Mouse (Mus musculus) spleen, adult 12 weeks (tissue): ENCODE results near the gene Alkbh3.

ENCODE experiments used
- DNase-seq: peaks from one replicate; pipeline ENCODE4 v3.0.0; 2022; ENCODE audit warnings: low spot score

The Alkbh3 gene

GRCm38 (mm10) chr2:93992810-93993209 lies 17.8 kb downstream of the Alkbh3 start:
- DNase-seq = no peak

- DNase-seq = no peak
These were observed 18.3 kb downstream of the Alkbh3 start for GRCm38 (mm10) chr2:93992259-93992658.

GRCm38 (mm10) chr2:93991336-93991735 lies 19.3 kb downstream of the Alkbh3 start:
- DNase-seq = no peak

- DNase-seq = no peak
These were observed 22.2 kb downstream of the Alkbh3 start for GRCm38 (mm10) chr2:93988440-93988839.

- no peak for DNase-seq
These were observed 28.0 kb downstream of the Alkbh3 start for GRCm38 (mm10) chr2:93982457-93983235.

GRCm38 (mm10) chr2:93979249-93980120 lies 31.1 kb downstream of the Alkbh3 start:
- DNase-seq = no peak

- peak; percentile 15 for DNase-seq
These were observed 34.0 kb downstream of the Alkbh3 start for GRCm38 (mm10) chr2:93976436-93977252.

GRCm38 (mm10) chr2:93975526-93976435 lies 34.8 kb downstream of the Alkbh3 start:
- DNase-seq = no peak

GRCm38 (mm10) chr2:93975041-93975440 lies 35.6 kb downstream of the Alkbh3 start:
- no peak for DNase-seq

GRCm38 (mm10) chr2:93971647-93972046 lies 39.0 kb downstream of the Alkbh3 start:
- DNase-seq = no peak

GRCm38 (mm10) chr2:93964494-93965160 lies 46.0 kb downstream of the Alkbh3 start:
- DNase-seq = no peak

GRCm38 (mm10) chr2:93963802-93964201 lies 46.8 kb downstream of the Alkbh3 start:
- DNase-seq = no peak

- no peak for DNase-seq
These were observed 48.9 kb downstream of the Alkbh3 start for GRCm38 (mm10) chr2:93961716-93962115.

- DNase-seq = no peak
These were observed 51.3 kb downstream of the Alkbh3 start for GRCm38 (mm10) chr2:93959346-93959745.

GRCm38 (mm10) chr2:93958216-93958615 lies 52.4 kb downstream of the Alkbh3 start:
- DNase-seq = no peak

GRCm38 (mm10) chr2:93957785-93958175 lies 52.8 kb downstream of the Alkbh3 start:
- DNase-seq = no peak

- no peak for DNase-seq
These were observed 53.5 kb downstream of the Alkbh3 start, which contains the start of gene Gm13889 for GRCm38 (mm10) chr2:93956908-93957784. Gene Gm13889, minus strand, starts transcription at chr2:93957201.

- DNase-seq = no peak
These were observed 54.2 kb downstream of the Alkbh3 start for GRCm38 (mm10) chr2:93956331-93956801.

- no peak for DNase-seq
These were observed 54.7 kb downstream of the Alkbh3 start for GRCm38 (mm10) chr2:93955886-93956285.
